Mouse (Mus musculus): ENCODE measurements around the gene Lemd1. TPM values are rescaled to one million over a fixed set of nuclear protein-coding genes. Genes with fewer than 3 reads are reported as not detected.
"Not testable (repeated sequence)": the region's sequence is repeated elsewhere in the genome, so short reads cannot be mapped to it uniquely, and the experiment has no call there.

Gene Lemd1
- polyA plus RNA-seq, 1 experiment from 2014 or later: not detected

- Histone ChIP-seq H3K36me3 (ENCODE audit: insufficient read depth, low read length) (no peaks in the 10 kb centered on the region), H3K27ac (ENCODE audit: low read length) (0 out of 2 replicates have a peak overlapping the region, but pooled peaks have one; percentile 26), H3K4me2 (replicated peaks; ENCODE audit: low read depth, low read length) (no peak overlapping the region), H3K4me3 (ENCODE audit: low read depth, low read length) (no peak overlapping the region), H3K9ac (replicated peaks; ENCODE audit: low read depth) (no peak overlapping the region), H3K27me3 (replicated peaks; ENCODE audit: insufficient read depth, low read length) (peaks cover 6% of the 10 kb centered on the region; the same call in 1 of the 2 replicates), H3K4me1 (ENCODE audit: insufficient read depth, low read depth, low read length) (no peaks in the 10 kb centered on the region), H3K9me3 (ENCODE audit: low read length) (no peaks in the 10 kb centered on the region)
- 41% methylated on average over 7 of the region's 7 CpGs for WGBS
- TF ChIP-seq EP300 (IDR thresholded peaks at IDR 0.05): no peak
- TF ChIP-seq CTCF (IDR thresholded peaks at IDR 0.05): no peak
- DNase-seq (ENCODE audit: low spot score): peak; percentile 67
- peak; percentile 79 for ATAC-seq
Observed at GRCm38 (mm10) chr1:132161211-132161880, 29.9 kb upstream of the Lemd1 start.

DNA sequence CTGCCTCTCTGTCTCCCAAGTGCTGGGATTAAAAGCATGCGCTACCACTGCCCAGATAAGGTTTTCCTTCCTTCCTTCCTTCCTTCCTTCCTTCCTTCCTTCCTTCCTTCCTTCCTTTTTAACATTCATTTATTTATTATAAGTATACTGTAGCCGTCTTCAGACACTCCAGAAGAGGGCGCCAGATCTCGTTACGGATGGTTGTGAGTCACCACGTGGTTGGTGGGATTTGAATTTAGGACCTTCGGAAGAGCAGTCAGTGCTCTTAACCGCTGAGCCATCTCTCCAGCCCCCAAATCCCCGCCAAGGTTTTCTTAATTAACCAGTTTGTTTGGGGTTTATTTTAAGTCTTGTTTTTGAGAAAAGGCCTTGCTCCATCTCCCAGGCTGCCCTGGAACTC, 28.6 kb upstream of the Lemd1 start:
- DNase-seq (ENCODE audit: low spot score); ATAC-seq; H3K27ac ChIP-seq (ENCODE audit: low read length); H3K4me1 ChIP-seq (ENCODE audit: insufficient read depth, low read depth, low read length); H3K4me3 ChIP-seq (ENCODE audit: low read depth, low read length); H3K9me3 ChIP-seq (ENCODE audit: low read length); H3K27me3 ChIP-seq (replicated peaks; ENCODE audit: insufficient read depth, low read length); H3K9ac ChIP-seq (replicated peaks; ENCODE audit: low read depth); H3K36me3 ChIP-seq (ENCODE audit: insufficient read depth, low read length); H3K4me2 ChIP-seq (replicated peaks; ENCODE audit: low read depth, low read length): not testable (repeated sequence)
- WGBS: 50% methylated on average over 9 of the region's 9 CpGs
- peak; percentile 43 for TF ChIP-seq CTCF (IDR thresholded peaks at IDR 0.05)

DNA sequence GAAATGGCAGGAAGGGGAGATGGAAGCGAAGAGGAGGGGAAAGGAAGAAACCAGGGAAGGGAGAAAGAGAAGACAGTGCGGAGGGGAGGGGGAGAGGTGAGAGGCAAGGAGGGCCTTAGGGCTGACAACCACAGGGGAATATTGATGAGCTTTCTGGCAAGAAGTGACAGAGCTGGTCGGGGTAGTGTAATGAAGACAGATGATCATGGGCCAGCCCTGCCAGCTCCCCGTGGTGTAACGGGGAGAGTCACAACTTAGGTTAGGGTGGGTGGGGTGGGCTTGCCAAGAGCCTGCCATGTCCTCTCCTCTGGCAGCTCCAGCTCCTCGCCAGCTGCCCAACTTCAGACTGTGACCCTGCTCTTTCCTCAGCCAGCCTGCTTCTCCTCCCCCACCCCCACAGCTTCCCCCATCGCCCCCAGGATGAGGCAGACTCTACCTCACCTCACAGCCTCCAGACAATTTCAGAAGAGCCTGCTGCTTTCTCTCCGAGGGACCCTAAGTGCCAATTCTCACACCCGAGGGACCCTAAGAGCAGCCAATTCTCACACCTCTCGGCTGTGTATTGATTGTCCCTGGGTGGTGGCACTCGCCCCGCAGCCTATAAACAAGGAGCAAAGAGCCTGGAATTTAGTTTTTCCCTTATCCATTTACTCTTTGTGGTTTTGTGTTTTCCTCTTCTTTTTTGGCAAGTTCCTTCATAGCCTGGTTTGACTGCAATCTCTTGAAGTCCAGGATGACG, 26.3 kb upstream of the Lemd1 start:
- DNase-seq (ENCODE audit: low spot score) (no peak), ATAC-seq (no peak; the same call in 1 of the 2 replicates)
- no peak overlapping the region for H3K27ac ChIP-seq (ENCODE audit: low read length)
- no peaks in the 10 kb centered on the region for H3K36me3 ChIP-seq (ENCODE audit: insufficient read depth, low read length)
- H3K4me2 ChIP-seq (replicated peaks; ENCODE audit: low read depth, low read length): no peak overlapping the region
- no peak overlapping the region for H3K4me3 ChIP-seq (ENCODE audit: low read depth, low read length)
- H3K9me3 ChIP-seq (ENCODE audit: low read length): no peaks in the 10 kb centered on the region
- H3K9ac ChIP-seq (replicated peaks; ENCODE audit: low read depth): no peak overlapping the region
- TF ChIP-seq CTCF (IDR thresholded peaks at IDR 0.05) (no peak), EP300 (IDR thresholded peaks at IDR 0.05) (no peak)
- peaks cover 7% of the 10 kb centered on the region; the same call in 1 of the 2 replicates for H3K4me1 ChIP-seq (ENCODE audit: insufficient read depth, low read depth, low read length)
- H3K27me3 ChIP-seq (replicated peaks; ENCODE audit: insufficient read depth, low read length): no peaks in the 10 kb centered on the region
- 20% methylated on average over 13 of the region's 13 CpGs for WGBS

DNA sequence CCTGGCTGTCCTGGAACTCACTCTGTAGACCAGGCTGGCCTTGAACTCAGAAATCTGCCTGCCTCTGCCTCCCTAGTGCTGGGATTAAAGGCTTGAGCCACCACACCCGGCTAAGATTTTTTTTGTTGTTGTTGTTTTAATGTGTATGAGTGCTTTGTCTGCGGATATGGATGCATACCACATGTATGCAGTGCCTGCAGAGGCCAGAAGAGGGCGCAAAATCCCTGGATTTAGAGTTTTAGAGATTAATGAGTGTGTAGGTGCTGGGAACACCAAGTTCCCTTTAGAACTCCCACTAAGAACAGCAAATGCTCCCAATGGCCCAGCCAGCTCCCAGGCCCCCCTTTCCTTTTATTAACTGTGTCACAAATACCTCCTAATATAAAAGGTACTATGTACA, 25.4 kb upstream of the Lemd1 start:
- 60% methylated on average over 3 of the region's 3 CpGs for WGBS
- no peak for DNase-seq (ENCODE audit: low spot score)
- ATAC-seq: no peak

GRCm38 (mm10) chr1:132168115-132168767, 23.0 kb upstream of the Lemd1 start:
- Histone ChIP-seq H3K4me2 (replicated peaks; ENCODE audit: low read depth, low read length) (peak overlapping the region; percentile 14; the same call in 1 of the 2 replicates), H3K9ac (replicated peaks; ENCODE audit: low read depth) (no peak overlapping the region; the same call in 1 of the 2 replicates), H3K27ac (ENCODE audit: low read length) (no peak overlapping the region), H3K9me3 (ENCODE audit: low read length) (no peaks in the 10 kb centered on the region), H3K27me3 (replicated peaks; ENCODE audit: insufficient read depth, low read length) (no peaks in the 10 kb centered on the region), H3K4me1 (ENCODE audit: insufficient read depth, low read depth, low read length) (peaks cover 7% of the 10 kb centered on the region; the same call in 1 of the 2 replicates), H3K4me3 (ENCODE audit: low read depth, low read length) (no peak overlapping the region), H3K36me3 (ENCODE audit: insufficient read depth, low read length) (no peaks in the 10 kb centered on the region)
- TF ChIP-seq CTCF (IDR thresholded peaks at IDR 0.05) (no peak), EP300 (IDR thresholded peaks at IDR 0.05) (no peak)
- WGBS: 9% methylated on average over 11 of the region's 12 CpGs
- DNase-seq (ENCODE audit: low spot score): peak; percentile 75
- ATAC-seq: peak; percentile 48

More for the DNA sequence above, 25.4 kb upstream of the Lemd1 start:
- Histone ChIP-seq H3K36me3 (ENCODE audit: insufficient read depth, low read length) (no peaks in the 10 kb centered on the region), H3K27ac (ENCODE audit: low read length) (no peak overlapping the region), H3K9me3 (ENCODE audit: low read length) (no peaks in the 10 kb centered on the region), H3K9ac (replicated peaks; ENCODE audit: low read depth) (no peak overlapping the region), H3K27me3 (replicated peaks; ENCODE audit: insufficient read depth, low read length) (no peaks in the 10 kb centered on the region), H3K4me1 (ENCODE audit: insufficient read depth, low read depth, low read length) (peaks cover 7% of the 10 kb centered on the region; the same call in 1 of the 2 replicates), H3K4me2 (replicated peaks; ENCODE audit: low read depth, low read length) (no peak overlapping the region), H3K4me3 (ENCODE audit: low read depth, low read length) (no peak overlapping the region)
- peak; percentile 59 for TF ChIP-seq CTCF (IDR thresholded peaks at IDR 0.05)
- TF ChIP-seq EP300 (IDR thresholded peaks at IDR 0.05): no peak

DNA sequence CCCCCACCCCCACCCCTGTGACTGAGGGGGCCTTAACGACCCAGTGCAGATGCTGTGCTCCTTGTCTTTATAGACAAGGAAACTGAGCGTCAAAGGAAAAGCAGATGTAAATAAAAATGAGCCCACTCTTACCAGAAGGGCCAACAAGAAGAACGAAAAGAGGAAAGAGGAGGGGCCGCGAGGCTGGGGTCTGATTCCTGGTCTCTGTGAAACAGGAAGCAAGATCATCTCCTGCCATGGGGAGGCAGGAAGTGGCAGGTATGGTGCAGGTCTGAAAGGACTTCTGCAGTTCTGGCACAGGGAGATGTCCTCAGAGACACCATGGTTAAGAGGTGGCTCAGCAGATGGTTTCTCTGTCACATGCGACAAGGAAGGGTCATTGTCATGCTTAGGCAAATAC, 20.5 kb upstream of the Lemd1 start:
- Histone ChIP-seq H3K27me3 (replicated peaks; ENCODE audit: insufficient read depth, low read length) (no peaks in the 10 kb centered on the region), H3K36me3 (ENCODE audit: insufficient read depth, low read length) (no peaks in the 10 kb centered on the region), H3K9ac (replicated peaks; ENCODE audit: low read depth) (no peak overlapping the region), H3K27ac (ENCODE audit: low read length) (no peak overlapping the region), H3K4me2 (replicated peaks; ENCODE audit: low read depth, low read length) (no peak overlapping the region), H3K4me1 (ENCODE audit: insufficient read depth, low read depth, low read length) (peaks cover 7% of the 10 kb centered on the region; the same call in 1 of the 2 replicates), H3K9me3 (ENCODE audit: low read length) (no peaks in the 10 kb centered on the region), H3K4me3 (ENCODE audit: low read depth, low read length) (no peak overlapping the region)
- 28% methylated on average over 6 of the region's 6 CpGs for WGBS
- TF ChIP-seq EP300 (IDR thresholded peaks at IDR 0.05): no peak
- TF ChIP-seq CTCF (IDR thresholded peaks at IDR 0.05): no peak
- no peak for DNase-seq (ENCODE audit: low spot score)
- no peak for ATAC-seq

Data from lung, postnatal 0 days (tissue).